Mouse (Mus musculus) G1E (cell line): Measurements from ENCODE around the gene Gm9821. TPM values are rescaled to one million over a fixed set of nuclear protein-coding genes. Genes with fewer than 3 reads are reported as not detected.
A peak's percentile ranks its signal among the peaks of the same experiment; 100 is the strongest.

ENCODE experiments used
- ATAC-seq: 2 replicates; pipeline ENCODE4 v1.8.0; 2016; ENCODE audit warnings: mild to moderate bottlenecking; ENCODE audit not compliant: insufficient number of reproducible peaks, poor library complexity, low FRiP score, severe bottlenecking; ENCODE audit errors: extremely low read depth
- DNase-seq: peaks from one replicate; pipeline ENCODE4 v3.0.0; 2012; ENCODE audit warnings: low spot score
- H3K27me3 ChIP-seq: 2 replicates; pipeline ENCODE4 v1.6.1; 2012; ENCODE audit warnings: mild to moderate bottlenecking, low read length, inconsistent platforms; ENCODE audit not compliant: insufficient read depth
- H3K36me3 ChIP-seq: replicated peaks from 2 replicates; pipeline ENCODE3; 2012; ENCODE audit warnings: mild to moderate bottlenecking, inconsistent platforms
- H3K4me1 ChIP-seq: 2 replicates; pipeline ENCODE4 v1.6.1; 2012; ENCODE audit warnings: low read depth, low read length, inconsistent platforms, mixed read lengths; ENCODE audit not compliant: insufficient read depth
- H3K4me3 ChIP-seq: 2 replicates; pipeline ENCODE4 v1.5.1; 2012; ENCODE audit warnings: low read depth, mild to moderate bottlenecking, inconsistent platforms, low read length, moderate library complexity, mixed read lengths
- H3K9me3 ChIP-seq: replicated peaks from 2 replicates; pipeline ENCODE4 v1.6.1; 2012; ENCODE audit warnings: inconsistent platforms
- CTCF ChIP-seq: IDR thresholded peaks from 2 replicates; pipeline ENCODE4 v1.5.1; 2012; ENCODE audit warnings: low read depth, low read length, inconsistent platforms, mixed read lengths
- GATA1 ChIP-seq: IDR thresholded peaks from 2 replicates; pipeline ENCODE4 v1.6.1; 2012; ENCODE audit warnings: borderline replicate concordance, low read length, inconsistent platforms, mixed read lengths
- GATA2 ChIP-seq: IDR thresholded peaks from 2 replicates; pipeline ENCODE4 v1.6.1; 2012; ENCODE audit warnings: low read depth, low read length, inconsistent platforms, borderline replicate concordance
- POLR2AphosphoS5 ChIP-seq: IDR thresholded peaks from 2 replicates; pipeline ENCODE4 v1.6.1; 2012; ENCODE audit warnings: low read depth, low read length, inconsistent platforms; ENCODE audit not compliant: insufficient replicate concordance
- TAL1 ChIP-seq: conservative IDR thresholded peaks from 2 replicates; pipeline ENCODE4 v1.6.1; 2012; ENCODE audit warnings: low read depth, low read length, inconsistent platforms, mixed read lengths
- polyA plus RNA-seq: library from polyadenylated mRNA; stranded (reverse); fragments of >175 nt; gene quantifications from 2 replicates; pipeline ENCODE4 v1.2.3, GENCODE M21; 2012
- total RNA-seq, 2 experiments: library from RNA; stranded (forward) in 1 of 2; stranded (reverse) in 1 of 2; fragments of 200-1000 nt in 1 of 2; fragments of >200 nt in 1 of 2; fragmentation: Nextera tagmentation in 1 of 2; gene quantifications; 2 replicates each; pipeline ENCODE4 v1.2.3; 2014 to 2017

The Gm9821 gene
- total and polyA plus RNA-seq, 3 experiments = 0.10 to 1.6 TPM; not detected in 1

- no peak for ATAC-seq
- DNase-seq = no peak
- H3K4me1 ChIP-seq = no peaks in the 10 kb centered on the region
- no peaks in the 10 kb centered on the region for H3K9me3 ChIP-seq
- H3K27me3 ChIP-seq = no peaks in the 10 kb centered on the region
- H3K36me3 ChIP-seq = peaks cover 80% of the 10 kb centered on the region
- no peak overlapping the region for H3K4me3 ChIP-seq
- TF ChIP-seq GATA2 (no peak), CTCF (no peak), TAL1 (no peak)
These were observed 40.7 kb upstream of the Gm9821 start for GRCm38 (mm10) chr2:91904618-91905307.

GRCm38 (mm10) chr2:91906141-91906540 lies 39.4 kb upstream of the Gm9821 start:
- H3K9me3 ChIP-seq = no peaks in the 10 kb centered on the region
- no peaks in the 10 kb centered on the region for H3K4me1 ChIP-seq
- no peaks in the 10 kb centered on the region for H3K27me3 ChIP-seq
- no peak overlapping the region for H3K4me3 ChIP-seq
- DNase-seq = no peak
- ATAC-seq = no peak
- peaks cover 82% of the 10 kb centered on the region for H3K36me3 ChIP-seq
- no peak for TF ChIP-seq TAL1

GRCm38 (mm10) chr2:91912616-91913015 lies 32.9 kb upstream of the Gm9821 start:
- Histone ChIP-seq H3K9me3 (no peaks in the 10 kb centered on the region), H3K4me3 (no peak overlapping the region), H3K4me1 (peaks cover 4% of the 10 kb centered on the region; the same call in 1 of the 2 replicates), H3K36me3 (peaks cover 95% of the 10 kb centered on the region), H3K27me3 (no peaks in the 10 kb centered on the region)
- ATAC-seq = no peak
- DNase-seq = no peak
- TF ChIP-seq GATA1 = no peak
- TF ChIP-seq CTCF = no peak
- no peak for TF ChIP-seq POLR2AphosphoS5
- no peak for TF ChIP-seq GATA2
- TF ChIP-seq TAL1 = no peak

- H3K9me3 ChIP-seq = no peaks in the 10 kb centered on the region
- DNase-seq = no peak
- peaks cover 4% of the 10 kb centered on the region; the same call in 1 of the 2 replicates for H3K4me1 ChIP-seq
- H3K4me3 ChIP-seq = no peak overlapping the region
- ATAC-seq = no peak
- H3K27me3 ChIP-seq = no peaks in the 10 kb centered on the region
- H3K36me3 ChIP-seq = peaks cover 98% of the 10 kb centered on the region
- TF ChIP-seq CTCF (no peak), GATA2 (no peak), TAL1 (no peak), POLR2AphosphoS5 (no peak), GATA1 (no peak)
These were observed 32.0 kb upstream of the Gm9821 start for GRCm38 (mm10) chr2:91913328-91914110.

- H3K4me1 ChIP-seq = peaks cover 4% of the 10 kb centered on the region; the same call in 1 of the 2 replicates
- H3K36me3 ChIP-seq = peaks cover 80% of the 10 kb centered on the region
- no peak for TF ChIP-seq CTCF
- no peak for TF ChIP-seq GATA2
- TF ChIP-seq POLR2AphosphoS5 = no peak
- no peak for TF ChIP-seq TAL1
- no peak for TF ChIP-seq GATA1
- no peaks in the 10 kb centered on the region; the same call in 1 of the 2 replicates for H3K27me3 ChIP-seq
- ATAC-seq = no peak
- peaks cover 4% of the 10 kb centered on the region; the same call in 1 of the 2 replicates for H3K9me3 ChIP-seq
- DNase-seq = peak; percentile 13
- H3K4me3 ChIP-seq = no peak overlapping the region
These were observed 29.0 kb upstream of the Gm9821 start for GRCm38 (mm10) chr2:91916346-91916977.

GRCm38 (mm10) chr2:91917096-91917495 lies 28.4 kb upstream of the Gm9821 start:
- ATAC-seq (no peak), DNase-seq (no peak)

More at GRCm38 (mm10) chr2:91917096-91917495, 28.4 kb upstream of the Gm9821 start:
- peaks cover 10% of the 10 kb centered on the region for H3K9me3 ChIP-seq
- H3K4me1 ChIP-seq = peaks cover 4% of the 10 kb centered on the region; the same call in 1 of the 2 replicates
- peaks cover 73% of the 10 kb centered on the region for H3K36me3 ChIP-seq
- no peak overlapping the region for H3K4me3 ChIP-seq
- peaks cover 5% of the 10 kb centered on the region; the same call in 1 of the 2 replicates for H3K27me3 ChIP-seq
- TF ChIP-seq CTCF (no peak), POLR2AphosphoS5 (no peak), GATA2 (no peak), GATA1 (no peak), TAL1 (no peak)
